Mouse (Mus musculus) E14TG2a.4 (cell line): ENCODE data around the gene Trim45.

Experiments used
- CTCF ChIP-seq: conservative IDR thresholded peaks from 2 replicates; pipeline ENCODE4 v1.5.1; 2014; ENCODE audit warnings: low read length
- NANOG ChIP-seq: IDR thresholded peaks from 2 replicates; pipeline ENCODE4 v1.6.1; 2014; ENCODE audit warnings: borderline replicate concordance, low read length, mixed read lengths
- POU5F1 ChIP-seq: IDR thresholded peaks from 2 replicates; pipeline ENCODE4 v1.6.1; 2014; ENCODE audit warnings: low read length, borderline replicate concordance

DNA sequence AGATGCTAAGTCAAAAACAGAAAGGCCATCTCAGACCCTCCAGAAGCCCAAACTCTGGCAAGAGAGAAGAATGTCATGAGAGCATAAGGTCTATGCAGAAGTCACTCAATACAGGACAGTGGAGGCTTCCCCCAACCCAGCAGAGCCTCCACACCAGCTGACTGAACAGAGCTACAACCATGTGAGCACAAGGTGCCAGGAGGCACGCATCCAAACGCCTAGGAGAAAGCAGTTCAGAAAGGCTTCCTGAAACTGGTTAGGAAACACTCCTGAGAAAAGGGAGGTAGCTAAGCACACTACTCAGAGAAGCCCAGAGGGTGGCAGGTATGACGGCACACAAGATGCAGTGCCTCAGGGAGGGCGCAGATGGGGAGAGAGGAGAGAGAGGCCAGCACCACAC, 29.5 kb downstream of the Trim45 start:
- no peak for TF ChIP-seq CTCF
- no peak for TF ChIP-seq NANOG
- TF ChIP-seq POU5F1, result no peak
